Mouse (Mus musculus) liver, adult 2 months (tissue): ENCODE data around the gene Klk13. TPM values are rescaled to one million over a fixed set of nuclear protein-coding genes. Genes with fewer than 3 reads are reported as not detected.

Experiments
- DNase-seq: peaks from one replicate; pipeline ENCODE4 v3.0.0-alpha.2; 2011; ENCODE audit warnings: low read depth, low spot score; ENCODE audit errors: extremely low read depth
- H3K27ac ChIP-seq: fragments of 200-500 bp; replicated peaks from 2 replicates; pipeline ENCODE4 v1.5.1; 2012; ENCODE audit warnings: low read depth, mild to moderate bottlenecking, control low read depth, inconsistent platforms, low read length; ENCODE audit not compliant: insufficient read depth
- H3K27me3 ChIP-seq: fragments of 200-500 bp; 2 replicates; pipeline ENCODE4 v1.6.1; 2012; ENCODE audit warnings: mild to moderate bottlenecking, moderate library complexity, low read length, inconsistent platforms; ENCODE audit not compliant: control insufficient read depth, insufficient read depth
- H3K36me3 ChIP-seq: fragments of 200-500 bp; 2 replicates; pipeline ENCODE4 v1.6.1; 2012; ENCODE audit warnings: low read length, inconsistent platforms; ENCODE audit not compliant: control insufficient read depth, insufficient read depth
- H3K4me1 ChIP-seq: fragments of 200-500 bp; 2 replicates; pipeline ENCODE4 v1.6.1; 2011; ENCODE audit warnings: low read length; ENCODE audit not compliant: control insufficient read depth, insufficient read depth
- H3K4me3 ChIP-seq: fragments of 200-500 bp; 2 replicates; pipeline ENCODE4 v1.5.1; 2011; ENCODE audit warnings: low read depth, mild to moderate bottlenecking, control low read depth, low read length, moderate library complexity; ENCODE audit not compliant: insufficient read depth
- H3K79me2 ChIP-seq: fragments of 200-500 bp; 2 replicates; pipeline ENCODE4 v1.6.1; 2012; ENCODE audit warnings: inconsistent platforms, mild to moderate bottlenecking, low read length, moderate library complexity; ENCODE audit not compliant: control insufficient read depth, insufficient read depth
- H3K9ac ChIP-seq: fragments of 200-500 bp; 2 replicates; pipeline ENCODE4 v1.6.1; 2012; ENCODE audit warnings: low read depth, mild to moderate bottlenecking, control low read depth, inconsistent platforms, low read length
- CTCF ChIP-seq: fragments of 200-500 bp; IDR thresholded peaks from 2 replicates; pipeline ENCODE4 v1.5.1; 2011; ENCODE audit warnings: low read depth, low read length, control low read depth
- POLR2A ChIP-seq: fragments of 200-500 bp; IDR thresholded peaks from 2 replicates; pipeline ENCODE4 v1.6.1; 2011; ENCODE audit warnings: low read length, control low read depth; ENCODE audit not compliant: insufficient read depth; ENCODE audit errors: extremely low read depth
- WGBS: fragments of 180-500 bp; shearing (Covaris S2); methylation state at CpG from one replicate; pipeline ENCODE4 v1.1.7; 2018; 5-methylcytosine and 5-hydroxymethylcytosine counted together
- polyA plus RNA-seq: library from polyadenylated mRNA; depleted of rRNA; stranded (reverse); fragments of >200 nt; gene quantifications from 2 replicates; pipeline ENCODE4 v1.2.3, GENCODE M21; 2012
- total RNA-seq: library from RNA; depleted of rRNA; stranded (reverse); fragments of >200 nt; gene quantifications from 2 replicates; pipeline ENCODE4 v1.2.3, GENCODE M21; 2014

Gene Klk13
- total and polyA plus RNA-seq, 2 experiments = not detected

GRCm38 (mm10) chr7:43752806-43753205 lies 40.4 kb downstream of the Klk13 start:
- Histone ChIP-seq H3K27me3 (no peaks in the 10 kb centered on the region), H3K4me1 (no peaks in the 10 kb centered on the region), H3K9ac (no peak overlapping the region), H3K4me3 (no peak overlapping the region), H3K36me3 (no peaks in the 10 kb centered on the region), H3K27ac (no peak overlapping the region), H3K79me2 (no peaks in the 10 kb centered on the region)
- TF ChIP-seq CTCF (no peak), POLR2A (no peak)
- DNase-seq = no peak
- WGBS = 42% methylated on average over 2 of the region's 2 CpGs

- no peak for DNase-seq
- 36% methylated on average over 8 of the region's 8 CpGs for WGBS
Measured at GRCm38 (mm10) chr7:43766484-43766883, 54.1 kb downstream of the Klk13 start.

GRCm38 (mm10) chr7:43768597-43768996 lies 56.2 kb downstream of the Klk13 start, which contains the start of gene Klk12:
Gene Klk12 (plus strand): TSS chr7:43768897.
- no peak within 1 kb of the TSS for H3K27ac ChIP-seq
- H3K27me3 ChIP-seq = no peaks in the 10 kb centered on the region
- DNase-seq = no peak
- no peaks in the 10 kb centered on the region for H3K79me2 ChIP-seq
- no peaks in the 10 kb centered on the region for H3K36me3 ChIP-seq
- no peak for TF ChIP-seq POLR2A
- no peak for TF ChIP-seq CTCF
- no peak within 1 kb of the TSS for H3K4me3 ChIP-seq
- H3K9ac ChIP-seq = no peak within 1 kb of the TSS
- 58% methylated on average over 4 of the region's 4 CpGs for WGBS
- H3K4me1 ChIP-seq = no peaks in the 10 kb centered on the region

More at GRCm38 (mm10) chr7:43766484-43766883, 54.1 kb downstream of the Klk13 start:
- Histone ChIP-seq H3K79me2 (no peaks in the 10 kb centered on the region), H3K4me3 (no peak overlapping the region), H3K36me3 (no peaks in the 10 kb centered on the region), H3K27me3 (no peaks in the 10 kb centered on the region), H3K4me1 (no peaks in the 10 kb centered on the region), H3K9ac (no peak overlapping the region), H3K27ac (no peak overlapping the region)
- TF ChIP-seq CTCF = no peak

- WGBS = 88% methylated on average over 8 of the region's 8 CpGs
- no peak for TF ChIP-seq POLR2A
- TF ChIP-seq CTCF = no peak
- no peaks in the 10 kb centered on the region for H3K79me2 ChIP-seq
- H3K4me3 ChIP-seq = no peak overlapping the region
- no peaks in the 10 kb centered on the region for H3K27me3 ChIP-seq
- no peaks in the 10 kb centered on the region for H3K36me3 ChIP-seq
- no peak for DNase-seq
- H3K27ac ChIP-seq = no peak overlapping the region
- no peak overlapping the region for H3K9ac ChIP-seq
- no peaks in the 10 kb centered on the region for H3K4me1 ChIP-seq
Measured at GRCm38 (mm10) chr7:43769636-43770035, 57.3 kb downstream of the Klk13 start.

GRCm38 (mm10) chr7:43770701-43771100 lies 58.3 kb downstream of the Klk13 start:
- DNase-seq = no peak
- Histone ChIP-seq H3K27ac (no peak overlapping the region), H3K4me3 (no peak overlapping the region), H3K27me3 (no peaks in the 10 kb centered on the region), H3K36me3 (no peaks in the 10 kb centered on the region), H3K9ac (no peak overlapping the region), H3K4me1 (no peaks in the 10 kb centered on the region), H3K79me2 (no peaks in the 10 kb centered on the region)
- TF ChIP-seq CTCF = no peak
- no peak for TF ChIP-seq POLR2A
- WGBS = 95% methylated on average over 10 of the region's 10 CpGs

- no peak for TF ChIP-seq POLR2A
- no peak for TF ChIP-seq CTCF
- Histone ChIP-seq H3K36me3 (no peaks in the 10 kb centered on the region), H3K79me2 (no peaks in the 10 kb centered on the region), H3K27ac (no peak overlapping the region), H3K27me3 (no peaks in the 10 kb centered on the region), H3K9ac (no peak overlapping the region), H3K4me1 (no peaks in the 10 kb centered on the region), H3K4me3 (no peak overlapping the region)
- WGBS = 96% methylated on average over 6 of the region's 6 CpGs
- no peak for DNase-seq
Measured at GRCm38 (mm10) chr7:43771916-43772315, 59.5 kb downstream of the Klk13 start.
